Mouse (Mus musculus): ENCODE measurements around the gene Ces1g.

DNA sequence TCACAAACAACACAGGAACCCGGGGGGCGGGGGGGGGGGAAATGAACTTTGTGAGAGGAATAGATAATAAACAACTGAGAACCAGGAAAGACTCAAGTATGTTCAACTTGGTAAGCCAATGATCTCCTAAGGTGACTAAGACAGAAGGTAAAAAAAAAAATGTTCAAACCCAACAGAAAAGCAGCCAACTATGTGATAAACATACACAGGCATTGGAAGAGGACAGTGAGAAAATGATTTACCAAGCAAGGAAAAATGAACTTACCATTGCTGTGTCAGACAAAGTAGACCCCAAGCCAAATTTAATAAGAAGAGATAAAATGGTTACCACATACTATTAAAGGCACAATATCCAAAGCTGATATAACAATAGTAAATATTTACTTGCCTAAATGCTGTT lies 2.4 kb upstream of the Ces1g start:
- TF ChIP-seq CTCF (IDR thresholded peaks at IDR 0.05; ENCODE audit: borderline replicate concordance, extremely low read depth, insufficient read depth, insufficient read length) (no peak), POLR2A (IDR thresholded peaks at IDR 0.05; ENCODE audit: borderline replicate concordance, extremely low read depth, insufficient read depth, insufficient read length, poor library complexity, severe bottlenecking) (no peak)
